Mouse (Mus musculus) stomach, embryonic 16.5 days (tissue): ENCODE results near the gene Trip4. TPM values are rescaled to one million over a fixed set of nuclear protein-coding genes. Genes with fewer than 3 reads are reported as not detected.
A peak's percentile ranks its signal among the peaks of the same experiment; 100 is the strongest.

ENCODE experiments used
- ATAC-seq: fragments of 200-750 bp; cut with Nextera tagmentation; 2 replicates; pipeline ENCODE4 v1.8.0; 2017; ENCODE audit warnings: moderate number of reproducible peaks, moderate TSS enrichment; ENCODE audit not compliant: insufficient read depth, low FRiP score
- H3K27ac ChIP-seq: fragments of 300-500 bp; sonication (generic); 2 replicates; pipeline ENCODE4 v1.5.1; 2014; ENCODE audit warnings: low read length
- H3K27me3 ChIP-seq: fragments of 300-500 bp; sonication (generic); 2 replicates; pipeline ENCODE4 v1.6.1; 2014; ENCODE audit warnings: low read length, control low read depth, mixed read lengths; ENCODE audit not compliant: control insufficient read depth, insufficient read depth
- H3K36me3 ChIP-seq: fragments of 300-500 bp; sonication (generic); 2 replicates; pipeline ENCODE4 v1.6.1; 2014; ENCODE audit warnings: low read length; ENCODE audit not compliant: control insufficient read depth, insufficient read depth
- H3K4me1 ChIP-seq: fragments of 300-500 bp; sonication (generic); 2 replicates; pipeline ENCODE4 v1.6.1; 2014; ENCODE audit warnings: low read length, control low read depth, mixed read lengths; ENCODE audit not compliant: control insufficient read depth, insufficient read depth
- H3K4me2 ChIP-seq: fragments of 300-500 bp; sonication (generic); 2 replicates; pipeline ENCODE4 v1.6.1; 2014; ENCODE audit warnings: low read depth, low read length, mixed read lengths
- H3K4me3 ChIP-seq: fragments of 300-500 bp; sonication (generic); replicated peaks from 2 replicates; pipeline ENCODE4 v1.5.1; 2014; ENCODE audit warnings: mild to moderate bottlenecking, low read length
- H3K9ac ChIP-seq: fragments of 300-500 bp; sonication (generic); 2 replicates; pipeline ENCODE4 v1.6.1; 2014; ENCODE audit warnings: low read length
- H3K9me3 ChIP-seq: fragments of 300-500 bp; sonication (generic); replicated peaks from 2 replicates; pipeline ENCODE4 v1.6.1; 2016; ENCODE audit warnings: low read length, control low read depth; ENCODE audit not compliant: control insufficient read depth
- WGBS: fragments of 180-500 bp; shearing (Covaris S2); extraction: QIAGEN DNeasy Blood & Tissue Kit; methylation state at CpG from one replicate; pipeline ENCODE4 v1.1.7; 2014; 5-methylcytosine and 5-hydroxymethylcytosine counted together
- polyA plus RNA-seq: library from polyadenylated mRNA; unstranded; fragments of >200 nt; fragmentation: Nextera tagmentation; extraction: Ambion mirVana; gene quantifications from 2 replicates; pipeline ENCODE4 v1.2.1, GENCODE M21; 2015

Gene Trip4
- polyA plus RNA-seq, 1 experiment from 2014 or later, result 29.3 TPM

- WGBS, result 59% methylated on average over 2 of the region's 2 CpGs
- H3K27me3 ChIP-seq, result no peaks in the 10 kb centered on the region
- H3K9ac ChIP-seq, result no peak overlapping the region
- H3K4me1 ChIP-seq, result 0 out of 2 replicates have a peak, but pooled peaks cover 17% of the 10 kb centered on the region
- peak overlapping the region; percentile 57 for H3K27ac ChIP-seq
- H3K4me3 ChIP-seq, result no peak overlapping the region
- no peaks in the 10 kb centered on the region for H3K9me3 ChIP-seq
- no peak overlapping the region for H3K4me2 ChIP-seq
- no peaks in the 10 kb centered on the region; the same call in 1 of the 2 replicates for H3K36me3 ChIP-seq
- no peak for ATAC-seq
Observed at GRCm38 (mm10) chr9:65820301-65820700, 88.3 kb downstream of the Trip4 start.

DNA sequence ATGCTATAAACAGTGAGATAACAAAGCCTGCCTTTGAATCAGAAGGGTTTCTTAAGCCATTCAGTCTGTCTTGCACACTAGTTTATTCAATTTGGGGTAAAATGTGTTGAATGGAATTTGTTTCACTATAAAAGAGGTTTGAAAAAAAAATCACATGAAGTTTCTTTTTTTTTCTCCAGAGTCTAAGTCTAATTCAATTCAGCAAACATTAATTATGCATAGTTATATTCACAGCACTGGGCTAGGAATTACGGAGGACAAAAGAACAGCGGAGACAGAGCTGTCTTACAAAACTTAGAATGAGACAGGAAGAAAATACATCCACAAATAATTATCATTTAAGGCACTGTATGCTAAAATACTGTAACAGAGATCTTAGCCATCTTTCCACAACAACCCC is 90.2 kb downstream of the Trip4 start:
- H3K4me2 ChIP-seq, result no peak overlapping the region
- H3K27ac ChIP-seq, result no peak overlapping the region
- 81% methylated on average over 2 of the region's 2 CpGs for WGBS
- H3K36me3 ChIP-seq, result no peaks in the 10 kb centered on the region; the same call in 1 of the 2 replicates
- H3K4me3 ChIP-seq, result no peak overlapping the region
- H3K4me1 ChIP-seq, result 0 out of 2 replicates have a peak, but pooled peaks cover 6% of the 10 kb centered on the region
- no peaks in the 10 kb centered on the region for H3K9me3 ChIP-seq
- no peaks in the 10 kb centered on the region for H3K27me3 ChIP-seq
- H3K9ac ChIP-seq, result no peak overlapping the region
- no peak for ATAC-seq

GRCm38 (mm10) chr9:65812841-65813240 is 95.8 kb downstream of the Trip4 start:
- Histone ChIP-seq H3K9ac (no peak overlapping the region), H3K36me3 (no peaks in the 10 kb centered on the region; the same call in 1 of the 2 replicates), H3K4me1 (peaks cover 7% of the 10 kb centered on the region; the same call in 1 of the 2 replicates), H3K4me2 (no peak overlapping the region), H3K4me3 (no peak overlapping the region), H3K27me3 (no peaks in the 10 kb centered on the region), H3K9me3 (no peaks in the 10 kb centered on the region), H3K27ac (no peak overlapping the region)
- no peak for ATAC-seq
- 44% methylated on average over 2 of the region's 2 CpGs for WGBS

DNA sequence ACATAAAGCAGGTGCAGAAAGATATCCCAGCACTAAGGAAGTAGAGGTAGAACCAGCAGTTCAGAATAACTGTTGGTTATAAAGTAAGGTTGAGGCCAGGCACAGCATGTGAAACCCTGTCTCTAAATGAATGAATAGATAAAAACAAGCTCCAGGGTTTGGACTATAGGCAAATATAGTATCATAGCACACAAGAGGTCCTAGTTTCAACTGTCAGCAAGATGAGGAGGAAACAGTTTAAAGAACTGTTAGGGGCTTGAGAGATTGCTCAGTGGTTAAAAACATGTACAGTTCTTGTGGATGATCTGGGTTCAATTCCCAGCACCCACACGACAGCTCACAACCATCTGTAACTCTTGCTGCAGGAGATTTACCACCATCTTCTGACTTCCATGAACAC is 96.8 kb downstream of the Trip4 start:
- H3K27ac ChIP-seq, result no peak overlapping the region
- no peak overlapping the region for H3K4me2 ChIP-seq
- 80% methylated on average over 1 of the region's 1 CpGs for WGBS
- H3K27me3 ChIP-seq, result no peaks in the 10 kb centered on the region
- no peaks in the 10 kb centered on the region; the same call in 1 of the 2 replicates for H3K36me3 ChIP-seq
- no peaks in the 10 kb centered on the region for H3K9me3 ChIP-seq
- no peak for ATAC-seq
- H3K9ac ChIP-seq, result no peak overlapping the region
- no peak overlapping the region for H3K4me3 ChIP-seq
- peaks cover 7% of the 10 kb centered on the region; the same call in 1 of the 2 replicates for H3K4me1 ChIP-seq

- ATAC-seq, result no peak
- WGBS, result 64% methylated on average over 1 of the region's 1 CpGs
- no peaks in the 10 kb centered on the region for H3K9me3 ChIP-seq
- H3K27me3 ChIP-seq, result no peaks in the 10 kb centered on the region
- no peak overlapping the region for H3K4me2 ChIP-seq
- H3K27ac ChIP-seq, result no peak overlapping the region
- H3K36me3 ChIP-seq, result no peaks in the 10 kb centered on the region
- H3K9ac ChIP-seq, result no peak overlapping the region
- H3K4me1 ChIP-seq, result peaks cover 3% of the 10 kb centered on the region; the same call in 1 of the 2 replicates
- no peak overlapping the region for H3K4me3 ChIP-seq
Observed at GRCm38 (mm10) chr9:65807818-65808217, 100.8 kb downstream of the Trip4 start.

GRCm38 (mm10) chr9:65807251-65807650 is 101.3 kb downstream of the Trip4 start:
- H3K27ac ChIP-seq, result no peak overlapping the region

GRCm38 (mm10) chr9:65799770-65800169 is 108.8 kb downstream of the Trip4 start:
- no peak overlapping the region for H3K4me3 ChIP-seq
- H3K27me3 ChIP-seq, result no peaks in the 10 kb centered on the region
- H3K9ac ChIP-seq, result no peak overlapping the region
- H3K4me2 ChIP-seq, result no peak overlapping the region
- H3K27ac ChIP-seq, result no peak overlapping the region
- H3K9me3 ChIP-seq, result no peaks in the 10 kb centered on the region
- H3K4me1 ChIP-seq, result no peaks in the 10 kb centered on the region
- 76% methylated on average over 4 of the region's 4 CpGs for WGBS
- no peaks in the 10 kb centered on the region for H3K36me3 ChIP-seq
- no peak for ATAC-seq

More at GRCm38 (mm10) chr9:65807251-65807650, 101.3 kb downstream of the Trip4 start:
- H3K4me2 ChIP-seq, result no peak overlapping the region
- no peak overlapping the region for H3K9ac ChIP-seq
- H3K4me3 ChIP-seq, result no peak overlapping the region
- H3K27me3 ChIP-seq, result no peaks in the 10 kb centered on the region
- no peaks in the 10 kb centered on the region for H3K36me3 ChIP-seq
- no peaks in the 10 kb centered on the region for H3K9me3 ChIP-seq
- no peaks in the 10 kb centered on the region for H3K4me1 ChIP-seq
- 70% methylated on average over 5 of the region's 5 CpGs for WGBS
- ATAC-seq, result no peak

GRCm38 (mm10) chr9:65795651-65796050 is 112.9 kb downstream of the Trip4 start:
- Histone ChIP-seq H3K9me3 (no peaks in the 10 kb centered on the region), H3K4me3 (no peak overlapping the region), H3K27me3 (no peaks in the 10 kb centered on the region), H3K4me1 (peaks cover 15% of the 10 kb centered on the region), H3K27ac (no peak overlapping the region), H3K9ac (no peak overlapping the region), H3K4me2 (no peak overlapping the region), H3K36me3 (peaks cover 4% of the 10 kb centered on the region; the same call in 1 of the 2 replicates)
- WGBS, result 85% methylated on average over 2 of the region's 2 CpGs
- no peak for ATAC-seq

- no peaks in the 10 kb centered on the region for H3K27me3 ChIP-seq
- WGBS, result 93% methylated on average over 7 of the region's 7 CpGs
- H3K27ac ChIP-seq, result no peak overlapping the region
- H3K4me3 ChIP-seq, result no peak overlapping the region
- peaks cover 4% of the 10 kb centered on the region; the same call in 1 of the 2 replicates for H3K36me3 ChIP-seq
- no peaks in the 10 kb centered on the region for H3K9me3 ChIP-seq
- no peak overlapping the region for H3K9ac ChIP-seq
- peaks cover 15% of the 10 kb centered on the region for H3K4me1 ChIP-seq
- no peak for ATAC-seq
- no peak overlapping the region for H3K4me2 ChIP-seq
Observed at GRCm38 (mm10) chr9:65794313-65794712, 114.3 kb downstream of the Trip4 start.
